Mouse (Mus musculus) cerebellum, adult 2 months (tissue): ENCODE results near the gene Grid1. TPM values are rescaled to one million over a fixed set of nuclear protein-coding genes. Genes with fewer than 3 reads are reported as not detected.

Source experiments
- DNase-seq, 2 experiments: peaks; one replicate each; pipeline ENCODE4 v3.0.0; 2021
- H3K27ac ChIP-seq: fragments of 200-500 bp; 2 replicates; pipeline ENCODE4 v1.5.1; 2012; ENCODE audit warnings: low read length, control low read depth, inconsistent platforms; ENCODE audit not compliant: insufficient read depth
- H3K27me3 ChIP-seq: fragments of 200-500 bp; 2 replicates; pipeline ENCODE4 v1.6.1; 2012; ENCODE audit warnings: inconsistent platforms, mild to moderate bottlenecking, low read length, moderate library complexity; ENCODE audit not compliant: control insufficient read depth, insufficient read depth
- H3K4me1 ChIP-seq: fragments of 200-500 bp; 2 replicates; pipeline ENCODE4 v1.6.1; 2011; ENCODE audit warnings: low read length; ENCODE audit not compliant: control insufficient read depth, insufficient read depth
- H3K4me3 ChIP-seq: fragments of 200-500 bp; replicated peaks from 2 replicates; pipeline ENCODE3; 2011; ENCODE audit warnings: mild to moderate bottlenecking, low read depth, low read length, control low read depth; ENCODE audit not compliant: insufficient read depth
- CTCF ChIP-seq: fragments of 200-500 bp; IDR thresholded peaks from 2 replicates; pipeline ENCODE4 v1.5.1; 2011; ENCODE audit warnings: low read depth, mild to moderate bottlenecking, control low read depth, low read length, moderate library complexity, borderline replicate concordance; ENCODE audit not compliant: insufficient read depth
- POLR2A ChIP-seq: fragments of 200-500 bp; IDR thresholded peaks from 2 replicates; pipeline ENCODE4 v1.6.1; 2011; ENCODE audit warnings: low read length, control low read depth, borderline replicate concordance; ENCODE audit not compliant: insufficient read depth
- WGBS: fragments of 180-500 bp; shearing (Covaris S2); methylation state at CpG from one replicate; pipeline ENCODE4 v1.1.7; 2018; 5-methylcytosine and 5-hydroxymethylcytosine counted together
- polyA plus RNA-seq: library from polyadenylated mRNA; depleted of rRNA; stranded (reverse); fragments of >200 nt; gene quantifications from 2 replicates; pipeline ENCODE4 v1.2.3, GENCODE M21; 2012

Grid1 gene
- polyA plus RNA-seq, 1 experiment = 13.3 TPM

- TF ChIP-seq POLR2A = no peak
- TF ChIP-seq CTCF = no peak
- H3K4me1 ChIP-seq = no peaks in the 10 kb centered on the region
- no peak overlapping the region for H3K27ac ChIP-seq
- WGBS = 52% methylated on average over 2 of the region's 2 CpGs
- H3K4me3 ChIP-seq = no peak overlapping the region
- H3K27me3 ChIP-seq = no peaks in the 10 kb centered on the region
- DNase-seq = no peak
These were observed 160.8 kb downstream of the Grid1 start for GRCm38 (mm10) chr14:34980756-34981155.

GRCm38 (mm10) chr14:34989131-34989530, 169.2 kb downstream of the Grid1 start:
- Histone ChIP-seq H3K27me3 (no peaks in the 10 kb centered on the region), H3K4me1 (no peaks in the 10 kb centered on the region; the same call in 1 of the 2 replicates), H3K4me3 (no peak overlapping the region), H3K27ac (no peak overlapping the region)
- 8% methylated on average over 5 of the region's 5 CpGs for WGBS
- DNase-seq = peak; percentile 18 to 27
- no peak for TF ChIP-seq CTCF
- no peak for TF ChIP-seq POLR2A

GRCm38 (mm10) chr14:35006736-35007135, 186.8 kb downstream of the Grid1 start:
- H3K4me3 ChIP-seq = no peak overlapping the region
- TF ChIP-seq POLR2A (no peak), CTCF (no peak)
- WGBS = 87% methylated on average over 7 of the region's 7 CpGs
- no peaks in the 10 kb centered on the region for H3K4me1 ChIP-seq
- DNase-seq = no peak
- no peak overlapping the region for H3K27ac ChIP-seq
- no peaks in the 10 kb centered on the region; the same call in 1 of the 2 replicates for H3K27me3 ChIP-seq

DNA sequence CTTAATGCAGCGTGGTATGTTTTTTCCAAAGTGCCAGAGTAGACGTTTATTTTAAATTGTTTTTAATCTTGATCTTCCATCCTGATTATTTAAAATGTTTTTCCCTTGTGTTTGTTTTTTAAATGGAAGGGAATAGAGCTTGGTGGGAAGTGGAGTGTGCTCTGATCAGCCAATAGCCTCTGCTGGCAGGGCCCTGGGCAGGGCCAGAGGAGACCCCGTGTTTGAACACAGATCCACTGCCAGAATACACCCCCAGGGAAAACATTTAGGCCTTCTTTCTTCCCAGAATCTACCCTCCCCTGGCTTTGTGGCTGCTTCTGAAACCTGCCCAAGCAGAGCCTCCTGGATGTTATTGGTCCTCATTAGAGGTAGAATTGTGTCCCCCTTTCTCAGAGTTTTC, 188.8 kb downstream of the Grid1 start:
- 59% methylated on average over 3 of the region's 3 CpGs for WGBS

DNA sequence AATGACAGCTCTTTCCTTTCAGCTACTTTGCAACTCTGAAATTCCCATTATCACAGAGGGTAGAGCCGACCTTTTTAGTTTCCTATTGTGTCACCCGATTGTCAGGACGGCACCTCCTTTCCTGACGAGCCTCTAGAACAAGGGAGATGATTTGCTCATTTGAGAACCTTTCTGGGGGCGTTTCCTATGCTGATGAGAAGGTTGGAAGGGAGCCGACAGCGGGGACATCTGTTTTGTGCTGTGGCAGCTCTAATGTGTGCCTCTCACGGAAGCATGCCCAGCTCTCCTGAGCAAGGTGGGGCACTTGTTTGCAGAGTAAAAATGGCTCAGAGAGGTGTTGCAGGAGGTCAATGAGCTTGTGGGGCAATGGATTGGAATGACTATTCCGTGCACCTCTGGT, 189.2 kb downstream of the Grid1 start:
- TF ChIP-seq CTCF (no peak), POLR2A (no peak)
- Histone ChIP-seq H3K4me3 (no peak overlapping the region), H3K27me3 (no peaks in the 10 kb centered on the region; the same call in 1 of the 2 replicates), H3K27ac (no peak overlapping the region), H3K4me1 (no peaks in the 10 kb centered on the region)
- 23% methylated on average over 9 of the region's 9 CpGs for WGBS
- no peak for DNase-seq

More for the DNA sequence above, 188.8 kb downstream of the Grid1 start:
- no peak overlapping the region for H3K4me3 ChIP-seq
- no peak overlapping the region for H3K27ac ChIP-seq
- DNase-seq = no peak
- no peaks in the 10 kb centered on the region for H3K4me1 ChIP-seq
- H3K27me3 ChIP-seq = no peaks in the 10 kb centered on the region; the same call in 1 of the 2 replicates
- no peak for TF ChIP-seq CTCF
- no peak for TF ChIP-seq POLR2A

GRCm38 (mm10) chr14:35026686-35027085, 206.8 kb downstream of the Grid1 start:
- WGBS = 96% methylated on average over 8 of the region's 8 CpGs
- DNase-seq = no peak
- H3K4me3 ChIP-seq = no peak overlapping the region
- no peaks in the 10 kb centered on the region for H3K4me1 ChIP-seq
- peak; percentile 7; the same call in 1 of the 2 replicates for TF ChIP-seq CTCF
- TF ChIP-seq POLR2A = no peak
- no peak overlapping the region for H3K27ac ChIP-seq
- no peaks in the 10 kb centered on the region for H3K27me3 ChIP-seq

- Histone ChIP-seq H3K4me1 (no peaks in the 10 kb centered on the region), H3K27ac (no peak overlapping the region), H3K4me3 (no peak overlapping the region), H3K27me3 (no peaks in the 10 kb centered on the region)
- TF ChIP-seq CTCF = no peak
- TF ChIP-seq POLR2A = no peak
- no peak for DNase-seq
- 16% methylated on average over 11 of the region's 11 CpGs for WGBS
These were observed 207.7 kb downstream of the Grid1 start for GRCm38 (mm10) chr14:35027501-35028140.

DNA sequence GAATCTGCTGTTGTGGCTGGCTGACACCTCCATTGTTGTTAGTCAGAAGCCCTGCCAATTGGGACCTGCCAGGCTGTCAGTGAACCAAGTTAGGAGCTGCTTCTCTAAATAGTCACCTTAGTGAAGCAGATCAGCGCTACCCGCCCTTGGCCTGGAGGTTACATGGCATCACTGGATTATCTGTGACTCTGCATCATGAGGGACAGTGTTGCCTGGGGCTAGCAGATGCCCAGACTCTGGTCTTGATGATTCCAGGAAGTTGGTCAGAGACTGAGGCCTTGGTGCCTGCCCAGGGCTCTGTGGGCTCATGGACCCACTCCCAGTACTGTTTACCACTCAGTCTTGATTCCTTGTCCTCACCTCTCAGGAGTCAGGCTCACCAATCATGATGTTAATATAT, 209.7 kb downstream of the Grid1 start:
- no peaks in the 10 kb centered on the region; the same call in 1 of the 2 replicates for H3K27me3 ChIP-seq
- DNase-seq = no peak
- H3K4me3 ChIP-seq = no peak overlapping the region
- H3K4me1 ChIP-seq = no peaks in the 10 kb centered on the region
- TF ChIP-seq POLR2A = no peak
- TF ChIP-seq CTCF = no peak
- WGBS = 92% methylated on average over 2 of the region's 2 CpGs
- H3K27ac ChIP-seq = no peak overlapping the region
